Mouse (Mus musculus) myocyte (in vitro differentiated cells): ENCODE measurements around the gene 4931428F04Rik.

Source experiments
- CEBPB ChIP-seq: IDR thresholded peaks from 2 replicates; pipeline ENCODE4 v1.6.1; 2011; ENCODE audit warnings: mild to moderate bottlenecking, moderate library complexity; ENCODE audit not compliant: poor library complexity, insufficient read depth, severe bottlenecking
- E2F4 ChIP-seq: IDR thresholded peaks from one replicate; pipeline ENCODE4 v1.6.1; 2011; ENCODE audit warnings: mild to moderate bottlenecking, control low read depth, moderate library complexity; ENCODE audit not compliant: insufficient read depth
- MAX ChIP-seq: IDR thresholded peaks from one replicate; pipeline ENCODE4 v1.6.1; 2011; ENCODE audit warnings: low read depth, mild to moderate bottlenecking, control low read depth
- MYOD1 ChIP-seq, 3 experiments: IDR thresholded peaks; one replicate each; pipeline ENCODE4 v1.6.1; 2011; ENCODE audit warnings: control low read depth in 2 of 3, low read depth in 2 of 3, mild to moderate bottlenecking in 2 of 3, moderate library complexity in 1 of 3; ENCODE audit not compliant: insufficient read length in 2 of 3, control insufficient read depth in 1 of 3
- MYOG ChIP-seq, 3 experiments: IDR thresholded peaks; one replicate each; pipeline ENCODE4 v1.6.1; 2011; ENCODE audit warnings: control low read depth in 2 of 3, low read depth in 2 of 3, mild to moderate bottlenecking in 2 of 3; ENCODE audit not compliant: insufficient read length in 2 of 3, control insufficient read depth in 1 of 3, insufficient read depth in 1 of 3
- POLR2A ChIP-seq: IDR thresholded peaks from one replicate; pipeline ENCODE4 v1.6.1; 2011; ENCODE audit warnings: low read depth, mild to moderate bottlenecking, control low read depth, moderate library complexity; ENCODE audit not compliant: insufficient read length
- POLR2AphosphoS2 ChIP-seq: IDR thresholded peaks from one replicate; pipeline ENCODE4 v1.6.1; 2011; ENCODE audit warnings: low read depth, control low read depth; ENCODE audit not compliant: insufficient read length
- SRF ChIP-seq: IDR thresholded peaks from one replicate; pipeline ENCODE4 v1.6.1; 2011; ENCODE audit warnings: low read depth; ENCODE audit not compliant: control insufficient read depth, insufficient read length
- TCF12 ChIP-seq: IDR thresholded peaks from one replicate; pipeline ENCODE4 v1.6.1; 2011; ENCODE audit warnings: mild to moderate bottlenecking, control low read depth; ENCODE audit not compliant: poor library complexity, insufficient read depth, severe bottlenecking
- TCF3 ChIP-seq: IDR thresholded peaks from one replicate; pipeline ENCODE4 v1.6.1; 2011; ENCODE audit warnings: low read depth, control low read depth; ENCODE audit not compliant: insufficient read length
- USF1 ChIP-seq: IDR thresholded peaks from one replicate; pipeline ENCODE4 v1.6.1; 2011; ENCODE audit warnings: low read depth, mild to moderate bottlenecking, control low read depth, moderate library complexity

DNA sequence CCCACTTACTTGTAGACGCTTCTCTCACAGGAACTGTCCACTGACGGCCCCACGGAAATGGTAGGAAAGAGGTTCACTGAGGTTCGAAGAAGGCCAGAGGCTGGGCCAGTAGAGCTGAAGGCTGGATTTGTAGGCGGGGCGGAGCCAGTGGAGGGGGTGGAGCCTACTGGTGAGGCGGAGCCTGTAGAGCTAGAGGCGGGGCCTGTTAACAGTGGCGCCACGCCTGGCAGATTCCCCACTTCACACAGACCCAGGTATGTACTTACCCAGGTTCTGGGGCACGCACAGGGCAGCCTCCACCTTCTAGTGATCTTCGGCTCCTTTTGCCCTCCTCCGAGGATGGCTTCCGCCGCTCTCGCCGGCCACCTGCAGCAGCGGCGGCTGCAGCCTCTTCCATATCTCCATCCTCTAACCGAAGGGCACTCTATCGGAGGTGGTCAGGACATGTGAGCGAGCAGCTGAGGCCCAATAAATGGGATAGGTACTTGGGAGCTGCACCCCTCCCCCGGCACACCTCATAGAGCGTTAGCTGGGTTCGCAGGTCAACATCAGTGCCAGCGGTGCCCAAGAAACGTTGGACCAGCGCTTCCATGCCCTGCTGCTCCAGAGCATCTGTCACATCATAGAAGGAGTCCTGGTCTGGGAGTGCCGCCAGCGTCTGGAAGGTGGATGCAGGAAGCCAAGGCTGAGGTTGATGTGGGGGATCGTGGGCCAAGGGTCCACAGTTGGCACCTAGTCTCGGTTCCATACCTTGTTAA is 46.9 kb upstream of the 4931428F04Rik start:
- TF ChIP-seq SRF (no peak), USF1 (no peak), MAX (no peak), TCF12 (no peak), POLR2A (no peak), TCF3 (no peak), MYOD1 (IDR thresholded peaks at IDR 0.05; ENCODE audit: control insufficient read depth in 1 of 3, insufficient read length in 2 of 3, low read depth in 2 of 3) (no peak), POLR2AphosphoS2 (peak; percentile 52), E2F4 (no peak), MYOG (IDR thresholded peaks at IDR 0.05; ENCODE audit: control insufficient read depth in 1 of 3, insufficient read depth in 1 of 3, insufficient read length in 2 of 3, low read depth in 2 of 3) (no peak), CEBPB (no peak)
